Mouse (Mus musculus): ENCODE data around the gene Hadh. TPM values are rescaled to one million over a fixed set of nuclear protein-coding genes. Genes with fewer than 3 reads are reported as not detected.

Hadh gene
- total RNA-seq (2021), result 10 to 100 TPM; 23.1 to 24.6 TPM

DNA sequence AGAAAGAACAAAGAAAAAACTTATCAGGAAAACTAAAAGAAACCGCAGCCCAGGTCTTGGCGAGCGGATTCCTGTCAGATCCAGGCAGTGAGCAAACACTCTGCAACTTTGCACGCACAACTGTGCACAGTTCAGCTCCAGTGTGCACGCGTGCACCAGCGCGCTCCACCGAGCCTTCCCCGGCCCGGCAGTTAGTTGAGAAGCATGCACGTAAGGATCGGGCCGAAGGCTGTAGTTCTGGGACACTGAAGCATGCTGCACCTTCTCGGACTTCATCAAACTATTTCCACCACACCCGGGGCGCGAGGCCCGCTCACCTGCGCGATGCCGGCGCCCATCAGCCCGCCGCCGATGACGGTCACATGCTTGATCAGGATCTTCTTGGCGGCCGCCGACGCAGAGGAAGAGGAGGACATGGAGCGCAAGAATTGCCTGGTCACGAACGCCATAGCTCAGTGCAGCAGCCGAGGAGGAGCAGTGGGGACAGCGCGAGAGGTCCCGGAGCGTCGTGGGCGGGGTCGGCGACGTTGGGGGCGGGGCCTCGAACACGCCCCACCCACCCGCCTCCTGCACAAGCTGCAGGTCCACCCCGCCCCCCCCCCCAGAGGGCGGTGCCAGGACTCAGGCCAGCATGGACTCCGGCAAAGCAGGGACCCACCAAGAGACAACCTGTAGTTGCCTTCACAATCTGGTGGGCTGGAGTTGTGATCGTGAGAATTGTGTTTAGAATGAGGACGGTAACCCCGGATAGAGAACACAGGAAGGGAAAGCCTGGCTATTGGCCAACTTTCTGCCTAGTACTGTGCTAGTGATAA lies at the start of gene Hadh:
Gene Hadh (minus strand): TSS at position 543 of the 815 bp plus-strand sequence.
- DNase-seq (ENCODE audit: extremely low spot score in 1 of 2, low spot score in 1 of 2), result peak; percentile 61 to 68

DNA sequence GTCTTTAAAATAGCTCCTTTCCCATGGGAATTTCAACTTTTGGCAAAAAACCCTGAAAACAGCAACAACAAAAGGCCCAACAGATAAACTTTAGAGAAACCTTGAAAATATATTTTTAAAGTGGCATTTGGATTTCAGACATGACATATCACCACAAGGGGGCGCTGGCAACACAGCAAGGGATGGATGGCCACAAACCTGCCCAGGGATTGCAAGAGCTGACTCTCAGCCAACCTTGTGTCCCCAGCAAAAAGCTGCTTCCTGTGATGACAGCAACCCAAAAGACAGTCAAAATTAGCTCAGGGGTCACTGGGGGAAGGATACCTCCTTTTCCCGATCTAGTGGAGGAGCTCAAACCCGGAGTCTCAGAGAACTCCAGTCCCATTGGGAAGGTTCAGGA lies 48.3 kb upstream of the Hadh start:
- DNase-seq (ENCODE audit: extremely low spot score in 1 of 2, low spot score in 1 of 2), result peak; percentile 63 to 92

GRCm38 (mm10) chr3:131318211-131318610 lies 46.3 kb upstream of the Hadh start:
- DNase-seq (ENCODE audit: extremely low spot score in 1 of 2, low spot score in 1 of 2), result no peak

DNA sequence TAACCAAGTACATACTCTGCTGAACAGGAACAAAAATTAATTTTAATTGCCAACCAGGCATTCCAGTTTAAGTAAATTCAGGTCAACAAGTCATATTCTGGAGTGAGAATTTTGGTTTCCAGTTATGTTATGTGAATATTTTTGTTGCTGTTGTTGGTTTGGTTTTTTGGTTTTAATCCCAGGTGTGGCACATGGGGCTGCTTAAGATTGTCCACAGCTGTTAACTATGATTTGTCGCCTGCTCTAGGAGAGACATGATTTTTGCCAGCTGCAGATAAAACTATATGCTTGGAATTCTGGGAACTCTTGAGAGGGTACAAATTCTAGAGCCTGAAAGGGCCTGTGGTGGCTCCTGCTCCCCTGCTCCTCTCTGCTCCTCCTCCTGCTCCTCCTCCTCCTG lies 45.2 kb upstream of the Hadh start:
- DNase-seq (ENCODE audit: extremely low spot score in 1 of 2, low spot score in 1 of 2), result no peak

DNA sequence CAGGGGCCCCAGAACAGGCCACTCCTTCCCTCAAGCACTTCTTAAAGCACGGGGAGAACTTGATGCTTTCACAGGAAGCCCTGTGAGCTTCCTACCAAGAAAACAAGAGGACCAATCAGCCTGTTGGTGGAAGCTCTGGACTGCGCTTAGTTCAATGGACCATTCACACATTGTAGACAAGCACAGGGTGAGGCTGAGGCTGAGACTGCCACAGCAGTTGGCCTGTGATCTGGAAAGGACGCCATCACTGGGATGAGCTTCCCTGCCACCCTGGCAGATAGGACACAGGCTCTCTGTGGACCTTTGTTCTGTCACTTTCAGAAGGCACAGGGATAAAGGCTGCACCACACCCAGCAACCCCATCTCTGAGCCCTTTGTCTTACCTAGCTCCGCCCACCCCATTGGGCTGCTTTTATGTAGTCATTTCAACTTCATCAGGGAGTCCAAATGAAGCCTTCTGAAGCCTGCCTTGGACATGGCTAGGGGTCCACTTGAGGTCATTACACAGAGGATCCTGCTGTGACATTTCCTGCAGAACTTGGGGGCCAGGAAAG lies 44.1 kb upstream of the Hadh start:
- no peak for DNase-seq (ENCODE audit: extremely low spot score in 1 of 2, low spot score in 1 of 2)

- DNase-seq (ENCODE audit: extremely low spot score in 1 of 2, low spot score in 1 of 2), result no peak
Measured at GRCm38 (mm10) chr3:131312340-131312739, 40.4 kb upstream of the Hadh start.

GRCm38 (mm10) chr3:131310572-131310971 lies 38.7 kb upstream of the Hadh start:
- DNase-seq (ENCODE audit: extremely low spot score in 1 of 2, low spot score in 1 of 2), result no peak

GRCm38 (mm10) chr3:131307811-131308210 lies 35.9 kb upstream of the Hadh start:
- no peak for DNase-seq (ENCODE audit: extremely low spot score in 1 of 2, low spot score in 1 of 2)

GRCm38 (mm10) chr3:131306255-131306654 lies 34.4 kb upstream of the Hadh start:
- no peak for DNase-seq (ENCODE audit: extremely low spot score in 1 of 2, low spot score in 1 of 2)

- DNase-seq (ENCODE audit: extremely low spot score in 1 of 2, low spot score in 1 of 2), result no peak
Measured at GRCm38 (mm10) chr3:131303320-131303714, 31.4 kb upstream of the Hadh start.

DNA sequence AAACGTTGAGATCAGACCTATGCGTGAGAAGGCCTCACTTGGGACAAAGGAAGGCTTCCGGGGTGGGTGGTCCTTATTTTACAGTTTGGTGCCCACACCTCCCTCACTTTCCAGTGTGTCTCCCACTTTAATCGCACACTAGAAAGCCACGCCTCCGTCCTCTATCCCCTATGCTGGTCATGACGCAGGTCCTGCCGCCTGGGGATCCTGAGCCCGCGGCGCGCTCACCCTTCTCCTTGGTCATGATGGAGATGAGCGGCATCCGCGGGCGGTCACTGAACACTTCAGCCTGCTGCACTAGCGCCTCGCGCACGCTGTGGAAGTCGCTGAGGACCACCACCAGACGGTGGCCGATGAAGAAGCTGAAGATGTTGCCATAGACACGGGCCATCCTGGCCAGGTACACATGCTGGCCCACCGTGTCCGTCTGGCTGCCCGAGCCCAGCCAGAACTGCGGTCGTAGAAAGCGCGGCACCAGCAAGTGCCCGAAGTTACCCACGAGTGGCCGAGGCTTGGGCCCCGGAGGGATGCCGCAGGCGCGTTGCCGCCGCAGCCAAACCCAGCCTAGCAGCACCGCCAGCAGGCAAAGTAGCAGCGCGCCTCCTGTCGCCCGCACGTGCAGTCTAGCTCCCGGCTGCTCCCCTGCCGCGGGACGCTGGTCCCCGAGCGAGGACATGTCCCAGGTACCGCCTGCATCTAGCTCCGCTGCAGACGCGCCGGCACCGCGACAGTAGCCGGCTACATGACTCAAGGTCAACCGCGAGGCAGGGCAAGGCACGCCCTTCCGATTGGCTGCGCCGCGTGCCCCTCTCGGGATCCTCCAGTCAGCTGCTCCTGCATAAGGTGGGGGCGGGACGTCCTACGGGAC lies 30.8 kb upstream of the Hadh start, which contains the start of gene Cyp2u1:
Gene Cyp2u1 (minus strand): TSS at position 776 of the 868 bp plus-strand sequence.
- DNase-seq (ENCODE audit: extremely low spot score in 1 of 2, low spot score in 1 of 2), result peak; percentile 75 to 83

DNA sequence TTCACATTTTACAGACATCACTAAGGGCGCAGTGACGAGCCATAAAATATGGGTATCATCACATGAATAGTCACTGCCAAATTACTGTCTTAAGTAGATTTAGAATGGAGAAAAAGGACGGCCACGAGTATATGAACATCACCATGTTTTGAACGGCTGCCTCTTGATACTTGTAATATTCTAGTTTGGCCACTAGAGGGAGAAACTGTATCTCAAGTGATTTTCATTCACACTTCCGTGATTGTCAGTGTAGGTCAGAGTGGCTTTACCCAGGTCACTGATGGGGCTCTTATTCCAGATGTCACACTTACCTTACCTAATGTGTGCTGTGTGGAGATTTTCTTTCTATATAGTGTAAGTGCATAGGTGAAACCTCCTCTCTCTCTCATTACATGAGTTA lies 28.0 kb upstream of the Hadh start:
- no peak for DNase-seq (ENCODE audit: extremely low spot score in 1 of 2, low spot score in 1 of 2)

- DNase-seq (ENCODE audit: extremely low spot score in 1 of 2, low spot score in 1 of 2), result no peak
Measured at GRCm38 (mm10) chr3:131299078-131299477, 27.2 kb upstream of the Hadh start.

GRCm38 (mm10) chr3:131296893-131297292 lies 25.0 kb upstream of the Hadh start:
- DNase-seq (ENCODE audit: extremely low spot score in 1 of 2, low spot score in 1 of 2), result no peak

- DNase-seq (ENCODE audit: extremely low spot score in 1 of 2, low spot score in 1 of 2), result no peak
Measured at GRCm38 (mm10) chr3:131295513-131296200, 23.8 kb upstream of the Hadh start.

- no peak for DNase-seq (ENCODE audit: extremely low spot score in 1 of 2, low spot score in 1 of 2)
Measured at GRCm38 (mm10) chr3:131294503-131294902, 22.6 kb upstream of the Hadh start.

DNA sequence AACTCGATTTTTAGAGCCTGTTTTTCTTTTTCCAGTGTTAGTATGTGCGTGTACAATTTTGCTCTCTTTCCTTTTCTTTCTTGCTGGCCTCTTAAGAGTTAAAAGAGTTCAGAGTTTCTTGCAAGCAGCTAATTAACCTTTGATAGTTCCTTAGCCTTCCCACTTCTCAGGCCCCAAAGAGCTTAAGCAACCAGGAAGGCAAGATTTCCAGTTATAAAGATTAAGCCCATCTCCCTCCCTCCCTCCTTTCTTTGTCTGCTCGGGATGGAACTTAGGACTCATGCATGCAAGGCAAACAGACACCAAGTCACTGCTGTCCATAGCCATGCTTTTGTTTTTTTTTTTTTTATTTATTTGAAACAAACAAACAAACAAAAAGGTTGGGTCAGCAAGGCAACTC lies 21.1 kb upstream of the Hadh start:
- no peak for DNase-seq (ENCODE audit: extremely low spot score in 1 of 2, low spot score in 1 of 2)

DNA sequence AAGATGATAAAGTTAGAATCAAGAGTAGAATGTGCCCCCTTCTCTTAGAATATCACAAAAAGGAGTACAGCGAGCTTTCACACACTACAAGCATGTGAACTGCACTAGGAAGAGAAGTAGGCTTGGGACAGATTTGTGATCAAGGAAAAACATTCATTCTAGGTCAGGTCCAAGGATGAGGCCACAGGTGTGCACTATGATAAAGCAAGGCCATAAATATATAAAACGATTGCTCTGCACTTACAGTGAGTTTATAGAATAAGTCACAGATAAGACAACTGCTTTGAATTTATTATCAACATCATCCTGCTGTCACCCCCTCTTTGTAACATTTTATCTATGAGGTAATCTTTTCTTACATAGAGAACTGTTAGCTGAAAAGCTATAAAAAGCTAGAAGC lies 20.4 kb upstream of the Hadh start:
- no peak for DNase-seq (ENCODE audit: extremely low spot score in 1 of 2, low spot score in 1 of 2)

DNA sequence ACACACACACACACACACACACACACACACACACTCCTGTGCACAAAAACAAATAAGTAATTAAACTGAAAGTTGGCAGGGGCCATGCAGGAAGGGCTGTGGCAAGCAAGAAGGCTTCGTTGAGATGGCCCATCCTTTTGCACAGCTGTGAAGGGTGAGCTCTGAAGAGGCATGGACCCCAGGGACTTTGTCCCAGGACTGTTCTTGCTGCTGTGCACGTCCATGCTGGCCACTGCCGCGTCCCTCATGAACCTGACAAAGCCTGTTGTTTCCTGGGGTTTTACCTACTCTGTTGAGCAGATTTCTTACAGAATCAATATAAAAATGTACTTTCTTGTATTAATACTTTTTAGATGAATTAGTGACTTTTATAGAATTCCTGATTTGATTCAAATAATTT lies 20.0 kb upstream of the Hadh start:
- no peak for DNase-seq (ENCODE audit: extremely low spot score in 1 of 2, low spot score in 1 of 2)

DNA sequence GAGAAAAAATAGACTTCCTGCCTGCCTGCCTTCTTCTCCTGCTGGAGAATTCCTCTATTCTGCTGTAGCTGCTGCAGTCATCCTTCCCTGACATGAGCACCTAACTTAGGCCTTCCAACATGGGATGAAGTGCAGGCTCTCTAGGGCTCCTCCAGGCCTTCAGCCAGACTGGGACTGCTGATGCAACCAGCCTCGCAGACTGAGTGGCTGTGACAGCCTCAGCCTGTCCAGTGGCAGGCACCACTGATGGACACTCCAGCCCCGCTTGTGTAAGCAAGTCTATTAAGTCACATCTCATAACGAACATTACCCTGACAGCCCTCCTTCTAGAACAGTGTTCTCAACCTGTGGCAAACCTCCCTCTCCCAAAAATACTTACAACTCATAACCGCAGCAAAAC lies 2.2 kb upstream of the Hadh start:
- no peak for DNase-seq (ENCODE audit: extremely low spot score in 1 of 2, low spot score in 1 of 2)
